Mouse (Mus musculus): Measurements from ENCODE around the gene Med13l. TPM values are rescaled to one million over a fixed set of nuclear protein-coding genes. Genes with fewer than 3 reads are reported as not detected.
A peak's percentile ranks its signal among the peaks of the same experiment; 100 is the strongest.

Gene Med13l
- polyA plus RNA-seq, 1 experiment: 3.6 TPM

- TF ChIP-seq GATA1 (IDR thresholded peaks at IDR 0.05; ENCODE audit: borderline replicate concordance, low read length) (no peak), FLI1 (IDR thresholded peaks at IDR 0.05; ENCODE audit: low read length) (no peak)
- Histone ChIP-seq H3K36me3 (replicated peaks; ENCODE audit: low read length) (peaks cover 40% of the 10 kb centered on the region), H3K27me3 (replicated peaks) (no peaks in the 10 kb centered on the region), H3K9me3 (no peaks in the 10 kb centered on the region), H3K4me3 (replicated peaks) (no peak overlapping the region), H3K4me1 (peaks cover 83% of the 10 kb centered on the region)
Observed at GRCm38 (mm10) chr5:118602706-118603105, 42.2 kb downstream of the Med13l start.

GRCm38 (mm10) chr5:118605424-118606067 lies 45.1 kb downstream of the Med13l start:
- Histone ChIP-seq H3K9me3 (no peaks in the 10 kb centered on the region), H3K4me1 (peaks cover 81% of the 10 kb centered on the region), H3K36me3 (replicated peaks; ENCODE audit: low read length) (peaks cover 54% of the 10 kb centered on the region), H3K4me3 (replicated peaks) (no peak overlapping the region), H3K27me3 (replicated peaks) (no peaks in the 10 kb centered on the region)
- TF ChIP-seq GATA1 (IDR thresholded peaks at IDR 0.05; ENCODE audit: borderline replicate concordance, low read length): no peak
- no peak for TF ChIP-seq FLI1 (IDR thresholded peaks at IDR 0.05; ENCODE audit: low read length)

GRCm38 (mm10) chr5:118606636-118607035 lies 46.2 kb downstream of the Med13l start:
- Histone ChIP-seq H3K4me1 (peaks cover 80% of the 10 kb centered on the region), H3K9me3 (no peaks in the 10 kb centered on the region), H3K36me3 (replicated peaks; ENCODE audit: low read length) (peaks cover 59% of the 10 kb centered on the region), H3K4me3 (replicated peaks) (peak overlapping the region; percentile 80), H3K27me3 (replicated peaks) (no peaks in the 10 kb centered on the region)
- TF ChIP-seq FLI1 (IDR thresholded peaks at IDR 0.05; ENCODE audit: low read length) (no peak), GATA1 (IDR thresholded peaks at IDR 0.05; ENCODE audit: borderline replicate concordance, low read length) (no peak)

- Histone ChIP-seq H3K4me1 (peaks cover 82% of the 10 kb centered on the region), H3K4me3 (replicated peaks) (no peak overlapping the region), H3K9me3 (no peaks in the 10 kb centered on the region), H3K27me3 (replicated peaks) (no peaks in the 10 kb centered on the region), H3K36me3 (replicated peaks; ENCODE audit: low read length) (peaks cover 55% of the 10 kb centered on the region)
- TF ChIP-seq GATA1 (IDR thresholded peaks at IDR 0.05; ENCODE audit: borderline replicate concordance, low read length) (no peak), FLI1 (IDR thresholded peaks at IDR 0.05; ENCODE audit: low read length) (no peak)
Observed at GRCm38 (mm10) chr5:118607900-118608299, 47.4 kb downstream of the Med13l start.

GRCm38 (mm10) chr5:118610468-118610867 lies 50.0 kb downstream of the Med13l start:
- no peak overlapping the region for H3K4me3 ChIP-seq (replicated peaks)
- peaks cover 92% of the 10 kb centered on the region for H3K4me1 ChIP-seq
- no peaks in the 10 kb centered on the region for H3K9me3 ChIP-seq
- TF ChIP-seq FLI1 (IDR thresholded peaks at IDR 0.05; ENCODE audit: low read length): no peak
- no peak for TF ChIP-seq GATA1 (IDR thresholded peaks at IDR 0.05; ENCODE audit: borderline replicate concordance, low read length)
- H3K27me3 ChIP-seq (replicated peaks): no peaks in the 10 kb centered on the region
- peaks cover 50% of the 10 kb centered on the region for H3K36me3 ChIP-seq (replicated peaks; ENCODE audit: low read length)

- no peaks in the 10 kb centered on the region for H3K27me3 ChIP-seq (replicated peaks)
- peak overlapping the region; percentile 82 for H3K4me3 ChIP-seq (replicated peaks)
- no peak for TF ChIP-seq FLI1 (IDR thresholded peaks at IDR 0.05; ENCODE audit: low read length)
- TF ChIP-seq GATA1 (IDR thresholded peaks at IDR 0.05; ENCODE audit: borderline replicate concordance, low read length): no peak
- H3K36me3 ChIP-seq (replicated peaks; ENCODE audit: low read length): peaks cover 60% of the 10 kb centered on the region
- no peaks in the 10 kb centered on the region for H3K9me3 ChIP-seq
- H3K4me1 ChIP-seq: peaks cover 90% of the 10 kb centered on the region
Observed at GRCm38 (mm10) chr5:118612956-118613631, 52.6 kb downstream of the Med13l start.

GRCm38 (mm10) chr5:118613704-118614103 lies 53.2 kb downstream of the Med13l start:
- no peak for TF ChIP-seq GATA1 (IDR thresholded peaks at IDR 0.05; ENCODE audit: borderline replicate concordance, low read length)
- no peak for TF ChIP-seq FLI1 (IDR thresholded peaks at IDR 0.05; ENCODE audit: low read length)
- Histone ChIP-seq H3K4me1 (peaks cover 93% of the 10 kb centered on the region), H3K4me3 (replicated peaks) (peak overlapping the region; percentile 82), H3K9me3 (no peaks in the 10 kb centered on the region), H3K36me3 (replicated peaks; ENCODE audit: low read length) (peaks cover 61% of the 10 kb centered on the region), H3K27me3 (replicated peaks) (no peaks in the 10 kb centered on the region)

GRCm38 (mm10) chr5:118614116-118614515 lies 53.6 kb downstream of the Med13l start:
- Histone ChIP-seq H3K4me1 (peaks cover 94% of the 10 kb centered on the region), H3K4me3 (replicated peaks) (peak overlapping the region; percentile 82), H3K27me3 (replicated peaks) (no peaks in the 10 kb centered on the region), H3K36me3 (replicated peaks; ENCODE audit: low read length) (peaks cover 60% of the 10 kb centered on the region), H3K9me3 (no peaks in the 10 kb centered on the region)
- TF ChIP-seq GATA1 (IDR thresholded peaks at IDR 0.05; ENCODE audit: borderline replicate concordance, low read length): no peak
- TF ChIP-seq FLI1 (IDR thresholded peaks at IDR 0.05; ENCODE audit: low read length): no peak

GRCm38 (mm10) chr5:118614571-118614981 lies 54.1 kb downstream of the Med13l start:
- TF ChIP-seq FLI1 (IDR thresholded peaks at IDR 0.05; ENCODE audit: low read length): no peak
- Histone ChIP-seq H3K4me3 (replicated peaks) (no peak overlapping the region), H3K4me1 (peaks cover 93% of the 10 kb centered on the region), H3K27me3 (replicated peaks) (no peaks in the 10 kb centered on the region), H3K9me3 (no peaks in the 10 kb centered on the region), H3K36me3 (replicated peaks; ENCODE audit: low read length) (peaks cover 56% of the 10 kb centered on the region)

DNA sequence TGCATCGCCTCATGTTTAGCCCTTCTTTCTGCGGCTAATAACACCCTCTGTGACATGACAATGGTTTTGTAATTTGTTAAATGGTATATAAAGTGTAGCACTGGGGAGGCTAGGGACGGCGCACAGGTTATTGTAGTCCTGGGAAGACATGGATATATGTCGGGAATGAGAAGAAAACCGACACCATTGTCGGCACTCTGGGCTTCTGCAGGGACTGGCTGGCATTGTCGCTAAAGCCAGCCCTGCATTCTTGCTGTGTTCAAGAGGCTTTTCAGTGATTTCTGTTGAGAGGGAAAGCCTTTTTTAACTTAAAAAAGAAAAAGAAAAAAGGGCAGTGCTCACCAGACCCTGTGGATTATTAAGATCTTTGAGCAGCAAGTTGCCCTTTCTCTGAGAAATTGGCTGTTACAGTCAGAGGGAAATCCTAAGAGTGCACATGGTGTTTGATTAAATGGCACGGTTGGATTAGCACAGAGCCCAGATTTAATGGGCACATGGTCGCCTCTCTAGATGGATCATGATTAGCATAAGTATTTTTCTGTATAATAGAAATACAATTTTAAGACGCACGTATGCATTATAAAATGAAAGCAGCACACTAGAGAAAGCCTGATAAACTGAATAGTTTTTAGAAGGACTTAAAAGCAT lies 58.6 kb downstream of the Med13l start:
- Histone ChIP-seq H3K4me1 (peaks cover 88% of the 10 kb centered on the region), H3K4me3 (replicated peaks) (no peak overlapping the region), H3K36me3 (replicated peaks; ENCODE audit: low read length) (peaks cover 34% of the 10 kb centered on the region), H3K9me3 (0 out of 2 replicates have a peak, but pooled peaks cover 4% of the 10 kb centered on the region), H3K27me3 (replicated peaks) (no peaks in the 10 kb centered on the region)
- TF ChIP-seq GATA1 (IDR thresholded peaks at IDR 0.05; ENCODE audit: borderline replicate concordance, low read length) (no peak), FLI1 (IDR thresholded peaks at IDR 0.05; ENCODE audit: low read length) (no peak)
